Mouse (Mus musculus) myocyte (in vitro differentiated cells): ENCODE data around the gene Rdh12.

Experiments used
- CEBPB ChIP-seq: IDR thresholded peaks from 2 replicates; pipeline ENCODE4 v1.6.1; 2011; ENCODE audit warnings: mild to moderate bottlenecking, moderate library complexity; ENCODE audit not compliant: poor library complexity, insufficient read depth, severe bottlenecking
- E2F4 ChIP-seq: IDR thresholded peaks from one replicate; pipeline ENCODE4 v1.6.1; 2011; ENCODE audit warnings: mild to moderate bottlenecking, control low read depth, moderate library complexity; ENCODE audit not compliant: insufficient read depth
- MYOD1 ChIP-seq, 3 experiments: IDR thresholded peaks; one replicate each; pipeline ENCODE4 v1.6.1; 2011; ENCODE audit warnings: control low read depth in 2 of 3, low read depth in 2 of 3, mild to moderate bottlenecking in 2 of 3, moderate library complexity in 1 of 3; ENCODE audit not compliant: insufficient read length in 2 of 3, control insufficient read depth in 1 of 3
- POLR2A ChIP-seq: IDR thresholded peaks from one replicate; pipeline ENCODE4 v1.6.1; 2011; ENCODE audit warnings: low read depth, mild to moderate bottlenecking, control low read depth, moderate library complexity; ENCODE audit not compliant: insufficient read length
- REST ChIP-seq: IDR thresholded peaks from one replicate; pipeline ENCODE4 v1.6.1; 2011; ENCODE audit warnings: mild to moderate bottlenecking, control low read depth, moderate library complexity; ENCODE audit not compliant: insufficient read depth, insufficient read length
- TCF12 ChIP-seq: IDR thresholded peaks from one replicate; pipeline ENCODE4 v1.6.1; 2011; ENCODE audit warnings: mild to moderate bottlenecking, control low read depth; ENCODE audit not compliant: poor library complexity, insufficient read depth, severe bottlenecking
- USF1 ChIP-seq: IDR thresholded peaks from one replicate; pipeline ENCODE4 v1.6.1; 2011; ENCODE audit warnings: low read depth, mild to moderate bottlenecking, control low read depth, moderate library complexity

DNA sequence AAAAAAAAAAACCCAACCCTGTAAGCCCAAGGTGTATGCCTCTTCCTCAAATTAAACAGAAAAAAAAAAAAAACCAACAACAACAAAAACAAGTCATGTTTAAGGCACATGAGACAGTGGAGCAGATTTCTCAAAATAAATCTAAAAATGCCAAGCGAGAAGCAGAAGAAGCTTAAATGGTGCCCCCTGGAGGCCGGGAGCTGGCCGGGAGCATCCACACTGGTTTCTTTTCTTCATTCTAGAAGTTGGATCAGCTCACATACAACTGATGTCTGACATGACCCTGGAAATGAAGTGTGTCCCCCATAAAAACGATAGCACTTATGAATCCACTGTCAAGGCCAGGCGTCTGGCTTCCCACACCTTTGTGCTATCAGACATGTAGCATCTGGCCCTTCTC lies 52.3 kb downstream of the Rdh12 start:
- TF ChIP-seq E2F4: no peak
- no peak for TF ChIP-seq POLR2A
- TF ChIP-seq MYOD1 (IDR thresholded peaks at IDR 0.05; ENCODE audit: control insufficient read depth in 1 of 3, insufficient read length in 2 of 3, low read depth in 2 of 3): no peak
- no peak for TF ChIP-seq TCF12
- TF ChIP-seq USF1: no peak
- TF ChIP-seq CEBPB: no peak
- no peak for TF ChIP-seq REST
